ENCODE assay signal across 13 mouse cellular contexts in genomic region chr4:21739169-21739568, GRCm38 (mm10). TPM values are rescaled to one million over a fixed set of nuclear protein-coding genes. Genes with fewer than 3 reads are reported as not detected.
DNase-seq lines count a peak whose midpoint lies in the region; ATAC-seq and TF ChIP-seq lines count a peak whose summit lies in the region.
"Had no signal": no experiment of that assay in that cellular context is flagged by ENCODE, and none has a peak within 500 bp of the region (broad histone marks: within the 10 kb centered on the region; RNA-seq: fewer than 3 reads in every experiment).

No protein-coding gene starts in this region.

- no peaks in the 10 kb centered on the region for H3K27me3 ChIP-seq in hindbrain, postnatal 0 days (ENCODE audit: insufficient read depth, low read length)
- H3K27me3 ChIP-seq in hindbrain, embryonic 14.5 days (ENCODE audit: control insufficient read depth, insufficient read depth, low read length): no peaks in the 10 kb centered on the region
- no peaks in the 10 kb centered on the region for H3K27me3 ChIP-seq in midbrain, postnatal 0 days (ENCODE audit: insufficient read depth, low read length)
- no peaks in the 10 kb centered on the region for H3K27me3 ChIP-seq in midbrain, embryonic 16.5 days (ENCODE audit: control insufficient read depth, insufficient read depth, low read depth, low read length)
- H3K27me3 ChIP-seq: liver, embryonic 13.5 days had no signal

- no peak for DNase-seq in hindbrain, postnatal 0 days (ENCODE audit: low spot score)
- DNase-seq in hindbrain, embryonic 14.5 days (ENCODE audit: low spot score): no peak
- DNase-seq in midbrain, postnatal 0 days (ENCODE audit: low spot score): peak; percentile 5
- DNase-seq in kidney, postnatal 14 days: peak; percentile 13
- no peak for DNase-seq in left cerebral cortex, postnatal 10 days (ENCODE audit: extremely low spot score in 1 of 2, low spot score in 2 of 2)
- no peak for DNase-seq in left cerebral cortex, postnatal 4 days
- DNase-seq: liver, embryonic 13.5 days; thymus, adult 18-20 months had no signal

- no peak for ATAC-seq in hindbrain, postnatal 0 days
- no peak for ATAC-seq in hindbrain, embryonic 14.5 days (ENCODE audit: low FRiP score)
- no peak for ATAC-seq in midbrain, postnatal 0 days (ENCODE audit: low FRiP score)
- no peak for ATAC-seq in midbrain, embryonic 16.5 days

- no peaks in the 10 kb centered on the region for H3K4me1 ChIP-seq in hindbrain, postnatal 0 days (ENCODE audit: insufficient read depth, low read length)
- H3K4me1 ChIP-seq in hindbrain, embryonic 14.5 days (replicated peaks; ENCODE audit: control insufficient read depth, insufficient read depth, low read length): no peaks in the 10 kb centered on the region
- H3K4me1 ChIP-seq in midbrain, postnatal 0 days (ENCODE audit: insufficient read depth, low read length): no peaks in the 10 kb centered on the region
- H3K4me1 ChIP-seq in midbrain, embryonic 16.5 days (ENCODE audit: control insufficient read depth, insufficient read depth, low read length): no peaks in the 10 kb centered on the region
- H3K4me1 ChIP-seq: heart, embryonic 10.5 days; liver, embryonic 13.5 days had no signal

- TF ChIP-seq CTCF in hindbrain, postnatal 0 days (IDR thresholded peaks at IDR 0.05; ENCODE audit: low read depth): peak; percentile 45
- peak; percentile 46 for TF ChIP-seq CTCF in midbrain, postnatal 0 days (IDR thresholded peaks at IDR 0.05)

- whole genome bisulfite sequencing in hindbrain, postnatal 0 days: 84% methylated on average over 4 of the region's 4 CpGs
- WGBS in hindbrain, embryonic 14.5 days: 98% methylated on average over 4 of the region's 4 CpGs
- WGBS in midbrain, postnatal 0 days: 92% methylated on average over 4 of the region's 4 CpGs
- WGBS in midbrain, embryonic 16.5 days: 93% methylated on average over 4 of the region's 4 CpGs

- intact Hi-C loops in left cerebral cortex, postnatal 10 days (cut with DNase I): no loop called here
- intact Hi-C loops in left cerebral cortex, postnatal 4 days (cut with DNase I): loop anchor here (10.0 kb wide), 1 partner anchor 46 kb away; no protein-coding TSS in a partner anchor

- no peak overlapping the region for H3K9ac ChIP-seq in hindbrain, postnatal 0 days (replicated peaks; ENCODE audit: low read length)
- no peak overlapping the region for H3K9ac ChIP-seq in hindbrain, embryonic 14.5 days
- H3K9ac ChIP-seq in midbrain, postnatal 0 days (replicated peaks; ENCODE audit: low read length, poor library complexity, severe bottlenecking): no peak overlapping the region
- H3K9ac ChIP-seq in midbrain, embryonic 16.5 days (ENCODE audit: low read depth, low read length): no peak overlapping the region
- H3K9ac ChIP-seq: liver, embryonic 13.5 days had no signal

- no peak overlapping the region for H3K27ac ChIP-seq in hindbrain, postnatal 0 days
- H3K27ac ChIP-seq in hindbrain, embryonic 14.5 days: no peak overlapping the region
- H3K27ac ChIP-seq in midbrain, postnatal 0 days (ENCODE audit: low read depth, low read length): no peak overlapping the region
- no peak overlapping the region for H3K27ac ChIP-seq in midbrain, embryonic 16.5 days (ENCODE audit: low read length)
- H3K27ac ChIP-seq: heart, embryonic 10.5 days; liver, embryonic 13.5 days had no signal

- H3K9me3 ChIP-seq in hindbrain, postnatal 0 days (ENCODE audit: low read length): no peaks in the 10 kb centered on the region
- no peaks in the 10 kb centered on the region for H3K9me3 ChIP-seq in hindbrain, embryonic 14.5 days (ENCODE audit: control insufficient read depth, low read length)
- no peaks in the 10 kb centered on the region for H3K9me3 ChIP-seq in midbrain, postnatal 0 days (ENCODE audit: low read length)
- H3K9me3 ChIP-seq in midbrain, embryonic 16.5 days (replicated peaks; ENCODE audit: control insufficient read depth, low read length, poor library complexity, severe bottlenecking): no peaks in the 10 kb centered on the region
- H3K9me3 ChIP-seq: heart, embryonic 10.5 days; liver, embryonic 13.5 days had no signal

- H3K4me3 ChIP-seq in hindbrain, postnatal 0 days (ENCODE audit: low read length): no peak overlapping the region
- no peak overlapping the region for H3K4me3 ChIP-seq in hindbrain, embryonic 14.5 days (replicated peaks; ENCODE audit: low read length)
- H3K4me3 ChIP-seq in midbrain, postnatal 0 days (ENCODE audit: low read depth, low read length): no peak overlapping the region
- no peak overlapping the region for H3K4me3 ChIP-seq in midbrain, embryonic 16.5 days (ENCODE audit: low read depth, low read length)
- H3K4me3 ChIP-seq: heart, embryonic 10.5 days; liver, embryonic 13.5 days; myocyte had no signal

- peaks cover 10% of the 10 kb centered on the region; the same call in 1 of the 2 replicates for H3K36me3 ChIP-seq in hindbrain, postnatal 0 days (ENCODE audit: insufficient read depth, low read length)
- H3K36me3 ChIP-seq in hindbrain, embryonic 14.5 days (replicated peaks; ENCODE audit: control insufficient read depth, insufficient read depth): peaks cover 55% of the 10 kb centered on the region
- H3K36me3 ChIP-seq in midbrain, postnatal 0 days (ENCODE audit: insufficient read depth, low read length): peaks cover 15% of the 10 kb centered on the region; the same call in 1 of the 2 replicates
- H3K36me3 ChIP-seq in midbrain, embryonic 16.5 days (ENCODE audit: control insufficient read depth, insufficient read depth, low read length): peaks cover 15% of the 10 kb centered on the region; the same call in 1 of the 2 replicates

- no peak overlapping the region for H3K4me2 ChIP-seq in hindbrain, postnatal 0 days (ENCODE audit: low read depth, low read length)
- no peak overlapping the region for H3K4me2 ChIP-seq in hindbrain, embryonic 14.5 days (replicated peaks)
- H3K4me2 ChIP-seq in midbrain, postnatal 0 days (ENCODE audit: low read depth, low read length, poor library complexity, severe bottlenecking): no peak overlapping the region
- no peak overlapping the region for H3K4me2 ChIP-seq in midbrain, embryonic 16.5 days (ENCODE audit: low read length)
- H3K4me2 ChIP-seq: liver, embryonic 13.5 days had no signal

RNA-seq across cellular contexts. Expression of gene Ccnc, which starts 11.7 kb away (rescaled TPM):
- 28.0 and 29.4 TPM in 2 replicates for total RNA-seq in hindbrain, postnatal 0 days (2014; rRNA removed)
- polyA plus RNA-seq in hindbrain, postnatal 0 days (2015; fragmentation: Nextera tagmentation; extraction: Ambion mirVana): 60.7 and 67.2 TPM in 2 replicates
- polyA plus RNA-seq in hindbrain, embryonic 14.5 days (2014; fragmentation: Nextera tagmentation; extraction: Ambion mirVana): 71.7 and 73.7 TPM in 2 replicates
- 29.2 and 39.1 TPM in 2 replicates for total RNA-seq in midbrain, postnatal 0 days (2014; rRNA removed)
- polyA plus RNA-seq in midbrain, postnatal 0 days (2015; fragmentation: Nextera tagmentation; extraction: Ambion mirVana): 59.6 and 63.0 TPM in 2 replicates
- polyA plus RNA-seq in midbrain, embryonic 16.5 days (2015; fragmentation: Nextera tagmentation; extraction: Ambion mirVana): 75.0 and 78.6 TPM in 2 replicates
- 10 to 100 TPM; 40.9 to 43.3 TPM for total RNA-seq in left cerebral cortex, postnatal 10 days (2021)
- 10 to 100 TPM; 39.0 to 41.9 TPM for total RNA-seq in left cerebral cortex, postnatal 4 days (2021)

RNA-seq across cellular contexts. Expression of gene Usp45, which starts 27.8 kb away (rescaled TPM):
- total RNA-seq in hindbrain, postnatal 0 days (2014; rRNA removed): 8.3 and 8.5 TPM in 2 replicates
- polyA plus RNA-seq in hindbrain, postnatal 0 days (2015; fragmentation: Nextera tagmentation; extraction: Ambion mirVana): 4.2 and 4.9 TPM in 2 replicates
- polyA plus RNA-seq in hindbrain, embryonic 14.5 days (2014; fragmentation: Nextera tagmentation; extraction: Ambion mirVana): 8.2 and 8.5 TPM in 2 replicates
- total RNA-seq in midbrain, postnatal 0 days (2014; rRNA removed): 8.5 and 9.7 TPM in 2 replicates
- 3.7 and 4.7 TPM in 2 replicates for polyA plus RNA-seq in midbrain, postnatal 0 days (2015; fragmentation: Nextera tagmentation; extraction: Ambion mirVana)
- polyA plus RNA-seq in midbrain, embryonic 16.5 days (2015; fragmentation: Nextera tagmentation; extraction: Ambion mirVana): 4.7 and 7.7 TPM in 2 replicates
- 10 to 100 TPM; 25.0 to 31.2 TPM for total RNA-seq in left cerebral cortex, postnatal 10 days (2021)
- total RNA-seq in left cerebral cortex, postnatal 4 days (2021): 10 to 100 TPM; 16.7 to 19.7 TPM

RNA-seq across cellular contexts. Expression of gene Tstd3, which starts 27.8 kb away (rescaled TPM):
- 11.4 and 16.7 TPM in 2 replicates for total RNA-seq in hindbrain, postnatal 0 days (2014; rRNA removed)
- polyA plus RNA-seq in hindbrain, postnatal 0 days (2015; fragmentation: Nextera tagmentation; extraction: Ambion mirVana): 24.8 and 26.1 TPM in 2 replicates
- polyA plus RNA-seq in hindbrain, embryonic 14.5 days (2014; fragmentation: Nextera tagmentation; extraction: Ambion mirVana): 23.8 and 25.2 TPM in 2 replicates
- 15.6 and 19.2 TPM in 2 replicates for total RNA-seq in midbrain, postnatal 0 days (2014; rRNA removed)
- polyA plus RNA-seq in midbrain, postnatal 0 days (2015; fragmentation: Nextera tagmentation; extraction: Ambion mirVana): 24.4 and 25.2 TPM in 2 replicates
- polyA plus RNA-seq in midbrain, embryonic 16.5 days (2015; fragmentation: Nextera tagmentation; extraction: Ambion mirVana): 28.9 and 30.5 TPM in 2 replicates
- total RNA-seq in left cerebral cortex, postnatal 10 days (2021): 10 to 100 TPM; 16.7 to 17.9 TPM
- total RNA-seq in left cerebral cortex, postnatal 4 days (2021): 10 to 100 TPM in 1 of 2 experiments, 1 to 10 TPM in 1; 9.9 to 11.6 TPM

RNA-seq across cellular contexts. Expression of gene Prdm13, which starts 53.4 kb away (rescaled TPM):
- total RNA-seq in hindbrain, postnatal 0 days (2014; rRNA removed): 12.4 and 14.5 TPM in 2 replicates
- polyA plus RNA-seq in hindbrain, postnatal 0 days (2015; fragmentation: Nextera tagmentation; extraction: Ambion mirVana): 1.3 and 1.5 TPM in 2 replicates
- polyA plus RNA-seq in hindbrain, embryonic 14.5 days (2014; fragmentation: Nextera tagmentation; extraction: Ambion mirVana): 0.40 and 0.64 TPM in 2 replicates
- total RNA-seq in midbrain, postnatal 0 days (2014; rRNA removed): 0.76 and 2.7 TPM in 2 replicates
- polyA plus RNA-seq in midbrain, postnatal 0 days (2015; fragmentation: Nextera tagmentation; extraction: Ambion mirVana): 0.26 and 0.29 TPM in 2 replicates
- 0.24 and 0.32 TPM in 2 replicates for polyA plus RNA-seq in midbrain, embryonic 16.5 days (2015; fragmentation: Nextera tagmentation; extraction: Ambion mirVana)
- total RNA-seq in left cerebral cortex, postnatal 10 days (2021): not detected
- total RNA-seq in left cerebral cortex, postnatal 4 days (2021): not detected
- polyA plus RNA-seq: frontal cortex, adult 2 months; heart, embryonic 10.5 days; intestine, embryonic 14.5 days; liver, embryonic 13.5 days; myocyte had no signal

Comparison
In these comparisons a context has a peak if more than half of its experiments do, and no peak if none do; other contexts are left out.
1. DNase-seq: peak in midbrain, postnatal 0 days (single experiment) and kidney, postnatal 14 days (single experiment); none in hindbrain, postnatal 0 days (single experiment), hindbrain, embryonic 14.5 days (single experiment), left cerebral cortex, postnatal 10 days (0 of 2) and left cerebral cortex, postnatal 4 days (single experiment).